Mouse (Mus musculus) midbrain, embryonic 16.5 days (tissue): Measurements from ENCODE around the gene Zmynd10. TPM values are rescaled to one million over a fixed set of nuclear protein-coding genes. Genes with fewer than 3 reads are reported as not detected.

ENCODE experiments used
- ATAC-seq: fragments of 200-750 bp; cut with Nextera tagmentation; 2 replicates; pipeline ENCODE4 v1.8.0; 2017; ENCODE audit warnings: moderate TSS enrichment
- H3K27ac ChIP-seq: fragments of 300-500 bp; sonication (generic); 2 replicates; pipeline ENCODE4 v1.5.1; 2014; ENCODE audit warnings: mild to moderate bottlenecking, low read length, mixed read lengths
- H3K27me3 ChIP-seq: fragments of 300-500 bp; sonication (generic); 2 replicates; pipeline ENCODE4 v1.6.1; 2014; ENCODE audit warnings: low read depth, low read length, mixed read lengths; ENCODE audit not compliant: control insufficient read depth, insufficient read depth
- H3K36me3 ChIP-seq: fragments of 300-500 bp; sonication (generic); 2 replicates; pipeline ENCODE4 v1.6.1; 2014; ENCODE audit warnings: mild to moderate bottlenecking, low read length, moderate library complexity, mixed read lengths; ENCODE audit not compliant: control insufficient read depth, insufficient read depth
- H3K4me1 ChIP-seq: fragments of 300-500 bp; sonication (generic); 2 replicates; pipeline ENCODE4 v1.6.1; 2014; ENCODE audit warnings: mild to moderate bottlenecking, low read length, mixed read lengths; ENCODE audit not compliant: control insufficient read depth, insufficient read depth
- H3K4me2 ChIP-seq: fragments of 300-500 bp; sonication (generic); 2 replicates; pipeline ENCODE4 v1.6.1; 2014; ENCODE audit warnings: mild to moderate bottlenecking, low read length, mixed read lengths
- H3K4me3 ChIP-seq: fragments of 300-500 bp; sonication (generic); 2 replicates; pipeline ENCODE4 v1.5.1; 2014; ENCODE audit warnings: low read depth, mild to moderate bottlenecking, low read length, moderate library complexity, mixed read lengths
- H3K9ac ChIP-seq: fragments of 300-500 bp; sonication (generic); 2 replicates; pipeline ENCODE4 v1.6.1; 2014; ENCODE audit warnings: low read depth, low read length, mixed read lengths
- H3K9me3 ChIP-seq: fragments of 300-500 bp; sonication (generic); replicated peaks from 2 replicates; pipeline ENCODE4 v1.6.1; 2014; ENCODE audit warnings: mild to moderate bottlenecking, low read length, mixed read lengths; ENCODE audit not compliant: control insufficient read depth, poor library complexity, severe bottlenecking
- WGBS: fragments of 180-500 bp; shearing (Covaris S2); extraction: QIAGEN DNeasy Blood & Tissue Kit; methylation state at CpG from one replicate; pipeline ENCODE4 v1.1.7; 2014; 5-methylcytosine and 5-hydroxymethylcytosine counted together
- polyA plus RNA-seq: library from polyadenylated mRNA; unstranded; fragments of >200 nt; fragmentation: Nextera tagmentation; extraction: Ambion mirVana; gene quantifications from 2 replicates; pipeline ENCODE4 v1.2.1, GENCODE M21; 2015

Zmynd10 gene
- polyA plus RNA-seq, 1 experiment from 2014 or later: 6.1 TPM

GRCm38 (mm10) chr9:107514303-107514955 is 32.7 kb upstream of the Zmynd10 start:
- no peaks in the 10 kb centered on the region for H3K9me3 ChIP-seq
- WGBS: 24% methylated on average over 14 of the region's 14 CpGs
- H3K4me2 ChIP-seq: no peak overlapping the region
- peak; percentile 63 for ATAC-seq
- H3K4me1 ChIP-seq: peaks cover 13% of the 10 kb centered on the region; the same call in 1 of the 2 replicates
- no peak overlapping the region for H3K9ac ChIP-seq
- H3K27ac ChIP-seq: no peak overlapping the region
- H3K27me3 ChIP-seq: no peaks in the 10 kb centered on the region
- H3K36me3 ChIP-seq: peaks cover 6% of the 10 kb centered on the region
- no peak overlapping the region for H3K4me3 ChIP-seq

- ATAC-seq: no peak
- Histone ChIP-seq H3K4me1 (peaks cover 12% of the 10 kb centered on the region), H3K27me3 (peaks cover 7% of the 10 kb centered on the region), H3K4me3 (no peak overlapping the region), H3K36me3 (peaks cover 10% of the 10 kb centered on the region), H3K4me2 (no peak overlapping the region), H3K27ac (no peak overlapping the region), H3K9ac (no peak overlapping the region), H3K9me3 (no peaks in the 10 kb centered on the region)
- 25% methylated on average over 6 of the region's 6 CpGs for WGBS
These were observed 26.8 kb upstream of the Zmynd10 start for GRCm38 (mm10) chr9:107520331-107520730.

- Histone ChIP-seq H3K27me3 (peaks cover 10% of the 10 kb centered on the region), H3K9ac (peak overlapping the region; percentile 21; the same call in 1 of the 2 replicates), H3K27ac (peak overlapping the region; percentile 66; the same call in 1 of the 2 replicates), H3K4me2 (no peak overlapping the region), H3K4me3 (no peak overlapping the region), H3K9me3 (no peaks in the 10 kb centered on the region), H3K36me3 (peaks cover 10% of the 10 kb centered on the region), H3K4me1 (peaks cover 12% of the 10 kb centered on the region)
- 53% methylated on average over 5 of the region's 5 CpGs for WGBS
- ATAC-seq: no peak
These were observed 25.9 kb upstream of the Zmynd10 start for GRCm38 (mm10) chr9:107521190-107521589.

DNA sequence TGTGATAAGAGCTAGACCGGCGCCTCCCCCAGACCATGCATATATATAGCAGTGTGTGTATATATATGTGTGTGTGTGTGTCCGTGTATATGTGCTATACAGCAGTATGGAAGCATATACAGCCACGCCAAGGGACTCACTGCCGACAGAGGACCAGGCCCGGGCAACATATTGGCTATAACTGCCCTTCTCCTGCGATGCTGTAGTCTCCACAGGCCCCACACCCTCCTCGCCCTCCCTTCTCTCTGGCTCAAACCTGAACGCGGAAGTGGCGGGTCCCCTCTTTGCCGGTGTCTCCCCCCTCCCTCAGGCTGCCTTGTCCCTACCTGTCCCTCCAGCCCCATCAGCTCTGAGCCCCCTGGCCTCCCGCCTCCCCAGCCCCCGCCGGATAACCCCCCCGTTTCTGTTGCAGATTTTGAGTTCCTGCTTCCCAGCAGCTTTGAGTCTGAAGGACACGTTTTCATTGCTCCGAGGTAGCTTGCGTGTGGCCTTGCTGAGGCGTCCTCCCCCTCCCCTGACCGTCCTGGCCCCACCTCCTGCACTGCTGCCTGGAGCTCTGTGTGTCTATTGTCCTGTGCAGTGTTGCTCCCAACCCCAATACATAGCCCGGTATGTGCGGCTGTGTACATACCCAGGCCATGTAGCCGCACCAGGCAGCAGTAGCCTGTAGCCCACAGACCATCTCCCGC is 25.2 kb upstream of the Zmynd10 start:
- ATAC-seq: peak; percentile 12; the same call in 1 of the 2 replicates
- Histone ChIP-seq H3K4me3 (no peak overlapping the region), H3K9ac (peak overlapping the region; percentile 16; the same call in 1 of the 2 replicates), H3K4me1 (peaks cover 15% of the 10 kb centered on the region), H3K27ac (peak overlapping the region; percentile 53; the same call in 1 of the 2 replicates), H3K27me3 (peaks cover 10% of the 10 kb centered on the region), H3K36me3 (peaks cover 10% of the 10 kb centered on the region), H3K4me2 (0 out of 2 replicates have a peak overlapping the region, but pooled peaks have one; percentile 1), H3K9me3 (no peaks in the 10 kb centered on the region)
- WGBS: 24% methylated on average over 25 of the region's 25 CpGs

DNA sequence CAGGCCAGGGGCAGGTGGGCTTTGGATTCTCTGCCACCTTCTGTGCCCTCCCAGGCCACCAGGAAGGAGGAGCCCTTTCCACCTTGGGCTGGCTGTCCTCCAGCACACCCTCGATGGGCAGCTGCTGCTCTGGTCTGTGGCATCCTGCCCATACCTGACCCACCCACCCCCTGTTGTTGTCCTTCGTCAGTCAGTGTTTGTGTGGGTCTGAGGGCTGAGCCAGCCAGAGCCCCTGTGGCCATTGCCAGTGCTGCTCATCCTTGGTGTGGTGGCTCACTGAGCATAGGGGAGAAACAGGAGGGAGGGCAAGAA is 24.7 kb upstream of the Zmynd10 start:
- peaks cover 17% of the 10 kb centered on the region for H3K4me1 ChIP-seq
- peak overlapping the region; percentile 53; the same call in 1 of the 2 replicates for H3K27ac ChIP-seq
- ATAC-seq: no peak
- peaks cover 10% of the 10 kb centered on the region for H3K36me3 ChIP-seq
- peaks cover 10% of the 10 kb centered on the region for H3K27me3 ChIP-seq
- WGBS: 34% methylated on average over 2 of the region's 2 CpGs
- H3K4me2 ChIP-seq: no peak overlapping the region
- H3K9me3 ChIP-seq: no peaks in the 10 kb centered on the region
- H3K4me3 ChIP-seq: no peak overlapping the region
- H3K9ac ChIP-seq: peak overlapping the region; percentile 16; the same call in 1 of the 2 replicates

DNA sequence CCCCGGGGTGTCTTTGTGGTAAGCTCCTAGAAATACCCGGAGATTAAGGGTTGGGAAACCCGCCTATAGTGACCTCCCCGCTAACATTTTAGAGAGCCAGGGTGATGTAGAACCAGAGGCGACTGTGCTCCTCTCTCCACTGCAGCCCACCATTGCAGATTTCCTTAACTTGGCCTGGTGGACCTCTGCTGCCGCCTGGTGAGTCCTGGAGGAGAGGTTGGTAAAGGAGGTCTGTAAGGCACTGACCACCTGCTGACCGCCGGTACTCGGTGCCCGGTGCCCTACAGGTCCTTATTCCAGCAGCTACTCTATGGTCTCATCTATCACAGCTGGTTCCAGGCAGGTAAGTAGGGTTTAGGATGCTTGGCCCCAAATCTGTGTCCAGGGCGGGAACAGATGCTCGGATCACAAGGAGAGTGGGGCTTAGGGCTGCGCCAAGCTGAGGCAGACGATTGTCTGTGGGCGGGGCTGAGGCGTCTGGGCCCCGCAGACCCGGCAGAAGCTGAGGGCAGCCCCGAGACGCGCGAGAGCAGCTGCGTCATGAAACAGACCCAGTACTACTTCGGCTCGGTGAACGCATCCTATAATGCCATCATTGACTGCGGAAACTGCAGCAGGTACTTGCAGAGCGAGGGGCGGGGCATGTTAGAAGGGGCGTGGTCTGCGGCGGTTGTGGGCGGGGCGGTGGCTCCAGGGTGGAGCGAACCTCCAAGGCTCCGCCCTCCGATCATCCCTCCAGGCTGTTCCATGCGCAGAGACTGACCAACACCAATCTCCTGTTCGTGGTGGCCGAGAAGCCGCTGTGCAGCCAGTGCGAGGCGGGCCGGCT is 20.7 kb upstream of the Zmynd10 start:
- H3K36me3 ChIP-seq: peaks cover 3% of the 10 kb centered on the region
- H3K9ac ChIP-seq: peak overlapping the region; percentile 48; the same call in 1 of the 2 replicates
- WGBS: 7% methylated on average over 44 of the region's 44 CpGs
- peak overlapping the region; percentile 53 for H3K4me2 ChIP-seq
- peaks cover 14% of the 10 kb centered on the region; the same call in 1 of the 2 replicates for H3K4me1 ChIP-seq
- H3K4me3 ChIP-seq: peak overlapping the region; percentile 26
- peak; percentile 44 for ATAC-seq
- peaks cover 10% of the 10 kb centered on the region for H3K27me3 ChIP-seq
- H3K27ac ChIP-seq: no peak overlapping the region
- H3K9me3 ChIP-seq: no peaks in the 10 kb centered on the region

- Histone ChIP-seq H3K4me2 (peak within 1 kb of the TSS; percentile 98), H3K9me3 (no peaks in the 10 kb centered on the region), H3K27ac (peak within 1 kb of the TSS; percentile 69), H3K4me3 (peak within 1 kb of the TSS; percentile 88), H3K9ac (peak within 1 kb of the TSS; percentile 86), H3K36me3 (peaks cover 8% of the 10 kb centered on the region), H3K4me1 (peaks cover 21% of the 10 kb centered on the region), H3K27me3 (no peaks in the 10 kb centered on the region)
- peak; percentile 98 for ATAC-seq
- WGBS: under 1% methylated on average over 48 of the region's 48 CpGs
These were observed 13.2 kb upstream of the Zmynd10 start, which contains the start of gene Tmem115 for GRCm38 (mm10) chr9:107533791-107534407. Gene Tmem115, plus strand, starts transcription at chr9:107533945.

DNA sequence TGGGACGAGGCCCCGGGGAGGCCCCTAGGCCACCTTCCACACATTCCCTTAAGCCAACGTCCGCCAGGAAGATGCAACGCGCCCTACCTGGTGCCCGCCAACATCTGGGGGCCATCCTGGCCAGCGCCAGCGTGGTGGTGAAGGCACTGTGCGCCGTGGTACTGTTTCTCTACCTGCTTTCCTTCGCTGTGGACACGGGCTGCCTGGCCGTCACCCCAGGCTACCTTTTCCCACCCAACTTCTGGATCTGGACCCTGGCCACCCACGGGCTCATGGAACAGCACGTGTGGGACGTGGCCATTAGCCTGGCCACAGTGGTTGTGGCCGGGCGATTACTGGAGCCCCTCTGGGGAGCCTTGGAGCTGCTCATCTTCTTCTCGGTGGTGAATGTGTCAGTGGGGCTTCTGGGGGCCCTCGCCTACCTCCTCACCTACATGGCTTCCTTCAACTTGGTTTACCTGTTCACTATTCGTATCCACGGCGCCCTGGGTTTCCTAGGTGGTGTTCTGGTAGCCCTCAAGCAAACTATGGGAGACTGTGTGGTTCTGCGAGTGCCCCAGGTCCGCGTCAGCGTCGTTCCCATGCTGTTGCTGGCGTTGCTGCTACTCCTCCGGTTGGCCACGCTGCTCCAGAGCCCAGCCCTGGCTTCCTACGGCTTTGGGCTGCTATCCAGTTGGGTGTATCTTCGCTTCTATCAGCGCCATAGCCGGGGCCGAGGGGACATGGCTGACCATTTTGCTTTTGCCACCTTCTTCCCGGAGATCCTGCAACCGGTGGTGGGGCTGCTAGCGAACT is 12.5 kb upstream of the Zmynd10 start:
- Histone ChIP-seq H3K9me3 (no peaks in the 10 kb centered on the region), H3K36me3 (peaks cover 14% of the 10 kb centered on the region), H3K4me2 (peak overlapping the region; percentile 98), H3K4me1 (peaks cover 21% of the 10 kb centered on the region), H3K9ac (peak overlapping the region; percentile 86), H3K27ac (peak overlapping the region; percentile 69), H3K4me3 (peak overlapping the region; percentile 88), H3K27me3 (no peaks in the 10 kb centered on the region)
- no peak; the same call in 1 of the 2 replicates for ATAC-seq
- WGBS: under 1% methylated on average over 40 of the region's 40 CpGs
